Mouse (Mus musculus): ENCODE data around the gene Tmem120a. TPM values are rescaled to one million over a fixed set of nuclear protein-coding genes. Genes with fewer than 3 reads are reported as not detected.

Tmem120a gene
- polyA plus RNA-seq (2012; rRNA removed), result 182 and 184 TPM in 2 replicates

- H3K4me3 ChIP-seq (ENCODE audit: control insufficient read depth, low read depth, low read length), result peak within 1 kb of the TSS; percentile 88
- TF ChIP-seq POLR2A (IDR thresholded peaks at IDR 0.05; ENCODE audit: control insufficient read depth, low read depth, low read length) (peak; percentile 66), CTCF (IDR thresholded peaks at IDR 0.05; ENCODE audit: control insufficient read depth, insufficient read depth, insufficient replicate concordance, low read depth, low read length) (no peak)
- no peaks in the 10 kb centered on the region; the same call in 1 of the 2 replicates for H3K36me3 ChIP-seq (ENCODE audit: control insufficient read depth, insufficient read depth, low read length)
- no peaks in the 10 kb centered on the region for H3K27me3 ChIP-seq (ENCODE audit: control insufficient read depth, insufficient read depth, low read length)
- H3K27ac ChIP-seq (ENCODE audit: control insufficient read depth, insufficient read depth, low read depth, low read length), result peak within 1 kb of the TSS; percentile 90
- peaks cover 15% of the 10 kb centered on the region for H3K4me1 ChIP-seq (ENCODE audit: control insufficient read depth, insufficient read depth, low read length)
These were observed at the start of gene Tmem120a for GRCm38 (mm10) chr5:135743741-135744609. Tmem120a (minus strand) TSS chr5:135744448.

- no peak overlapping the region for H3K27ac ChIP-seq (ENCODE audit: control insufficient read depth, insufficient read depth, low read depth, low read length)
These were observed 38.7 kb upstream of the Tmem120a start for GRCm38 (mm10) chr5:135782901-135783300.

GRCm38 (mm10) chr5:135780331-135780730 is 36.1 kb upstream of the Tmem120a start:
- no peak overlapping the region for H3K4me3 ChIP-seq (ENCODE audit: control insufficient read depth, low read depth, low read length)
- TF ChIP-seq CTCF (IDR thresholded peaks at IDR 0.05; ENCODE audit: control insufficient read depth, insufficient read depth, insufficient replicate concordance, low read depth, low read length), result no peak
- no peak for TF ChIP-seq POLR2A (IDR thresholded peaks at IDR 0.05; ENCODE audit: control insufficient read depth, low read depth, low read length)
- no peaks in the 10 kb centered on the region; the same call in 1 of the 2 replicates for H3K36me3 ChIP-seq (ENCODE audit: control insufficient read depth, insufficient read depth, low read length)
- H3K27ac ChIP-seq (ENCODE audit: control insufficient read depth, insufficient read depth, low read depth, low read length), result no peak overlapping the region
- H3K27me3 ChIP-seq (ENCODE audit: control insufficient read depth, insufficient read depth, low read length), result no peaks in the 10 kb centered on the region
- peaks cover 10% of the 10 kb centered on the region for H3K4me1 ChIP-seq (ENCODE audit: control insufficient read depth, insufficient read depth, low read length)

More at GRCm38 (mm10) chr5:135782901-135783300, 38.7 kb upstream of the Tmem120a start:
- H3K36me3 ChIP-seq (ENCODE audit: control insufficient read depth, insufficient read depth, low read length), result no peaks in the 10 kb centered on the region; the same call in 1 of the 2 replicates
- H3K4me1 ChIP-seq (ENCODE audit: control insufficient read depth, insufficient read depth, low read length), result peaks cover 8% of the 10 kb centered on the region
- H3K4me3 ChIP-seq (ENCODE audit: control insufficient read depth, low read depth, low read length), result no peak overlapping the region
- TF ChIP-seq CTCF (IDR thresholded peaks at IDR 0.05; ENCODE audit: control insufficient read depth, insufficient read depth, insufficient replicate concordance, low read depth, low read length) (no peak), POLR2A (IDR thresholded peaks at IDR 0.05; ENCODE audit: control insufficient read depth, low read depth, low read length) (no peak)
- H3K27me3 ChIP-seq (ENCODE audit: control insufficient read depth, insufficient read depth, low read length), result no peaks in the 10 kb centered on the region

- peaks cover 10% of the 10 kb centered on the region for H3K4me1 ChIP-seq (ENCODE audit: control insufficient read depth, insufficient read depth, low read length)
- H3K36me3 ChIP-seq (ENCODE audit: control insufficient read depth, insufficient read depth, low read length), result no peaks in the 10 kb centered on the region
- peak within 1 kb of the TSS; percentile 96 for H3K27ac ChIP-seq (ENCODE audit: control insufficient read depth, insufficient read depth, low read depth, low read length)
- peak; percentile 99 for TF ChIP-seq POLR2A (IDR thresholded peaks at IDR 0.05; ENCODE audit: control insufficient read depth, low read depth, low read length)
- TF ChIP-seq CTCF (IDR thresholded peaks at IDR 0.05; ENCODE audit: control insufficient read depth, insufficient read depth, insufficient replicate concordance, low read depth, low read length), result no peak
- H3K27me3 ChIP-seq (ENCODE audit: control insufficient read depth, insufficient read depth, low read length), result no peaks in the 10 kb centered on the region
- peak within 1 kb of the TSS; percentile 97 for H3K4me3 ChIP-seq (ENCODE audit: control insufficient read depth, low read depth, low read length)
These were observed 34.5 kb upstream of the Tmem120a start, which contains the start of gene Mdh2 for GRCm38 (mm10) chr5:135778471-135779445. Mdh2 (plus strand) TSS chr5:135778480.

GRCm38 (mm10) chr5:135777796-135778470 is 33.7 kb upstream of the Tmem120a start, which contains the start of gene Styxl1:
Styxl1 (minus strand) TSS chr5:135778385.
- H3K4me3 ChIP-seq (ENCODE audit: control insufficient read depth, low read depth, low read length), result peak within 1 kb of the TSS; percentile 97
- peaks cover 10% of the 10 kb centered on the region for H3K4me1 ChIP-seq (ENCODE audit: control insufficient read depth, insufficient read depth, low read length)
- no peaks in the 10 kb centered on the region for H3K27me3 ChIP-seq (ENCODE audit: control insufficient read depth, insufficient read depth, low read length)
- no peak; the same call in 1 of the 2 replicates for TF ChIP-seq POLR2A (IDR thresholded peaks at IDR 0.05; ENCODE audit: control insufficient read depth, low read depth, low read length)
- TF ChIP-seq CTCF (IDR thresholded peaks at IDR 0.05; ENCODE audit: control insufficient read depth, insufficient read depth, insufficient replicate concordance, low read depth, low read length), result no peak
- peak within 1 kb of the TSS; percentile 96 for H3K27ac ChIP-seq (ENCODE audit: control insufficient read depth, insufficient read depth, low read depth, low read length)
- no peaks in the 10 kb centered on the region for H3K36me3 ChIP-seq (ENCODE audit: control insufficient read depth, insufficient read depth, low read length)

GRCm38 (mm10) chr5:135776546-135776945 is 32.3 kb upstream of the Tmem120a start:
- no peak overlapping the region for H3K27ac ChIP-seq (ENCODE audit: control insufficient read depth, insufficient read depth, low read depth, low read length)
- no peak for TF ChIP-seq POLR2A (IDR thresholded peaks at IDR 0.05; ENCODE audit: control insufficient read depth, low read depth, low read length)

More at GRCm38 (mm10) chr5:135776546-135776945, 32.3 kb upstream of the Tmem120a start:
- Histone ChIP-seq H3K4me1 (ENCODE audit: control insufficient read depth, insufficient read depth, low read length) (peaks cover 10% of the 10 kb centered on the region), H3K27me3 (ENCODE audit: control insufficient read depth, insufficient read depth, low read length) (no peaks in the 10 kb centered on the region), H3K4me3 (ENCODE audit: control insufficient read depth, low read depth, low read length) (peak overlapping the region; percentile 16), H3K36me3 (ENCODE audit: control insufficient read depth, insufficient read depth, low read length) (no peaks in the 10 kb centered on the region)

Data from testis, adult 2 months (tissue).